Mouse (Mus musculus): ENCODE results near the gene Rab20. TPM values are rescaled to one million over a fixed set of nuclear protein-coding genes. Genes with fewer than 3 reads are reported as not detected.
"Not testable (repeated sequence)": the region's sequence is repeated elsewhere in the genome, so short reads cannot be mapped to it uniquely, and the experiment has no call there.

Rab20 gene
- polyA plus RNA-seq, 1 experiment from 2014 or later, result 13.2 TPM

DNA sequence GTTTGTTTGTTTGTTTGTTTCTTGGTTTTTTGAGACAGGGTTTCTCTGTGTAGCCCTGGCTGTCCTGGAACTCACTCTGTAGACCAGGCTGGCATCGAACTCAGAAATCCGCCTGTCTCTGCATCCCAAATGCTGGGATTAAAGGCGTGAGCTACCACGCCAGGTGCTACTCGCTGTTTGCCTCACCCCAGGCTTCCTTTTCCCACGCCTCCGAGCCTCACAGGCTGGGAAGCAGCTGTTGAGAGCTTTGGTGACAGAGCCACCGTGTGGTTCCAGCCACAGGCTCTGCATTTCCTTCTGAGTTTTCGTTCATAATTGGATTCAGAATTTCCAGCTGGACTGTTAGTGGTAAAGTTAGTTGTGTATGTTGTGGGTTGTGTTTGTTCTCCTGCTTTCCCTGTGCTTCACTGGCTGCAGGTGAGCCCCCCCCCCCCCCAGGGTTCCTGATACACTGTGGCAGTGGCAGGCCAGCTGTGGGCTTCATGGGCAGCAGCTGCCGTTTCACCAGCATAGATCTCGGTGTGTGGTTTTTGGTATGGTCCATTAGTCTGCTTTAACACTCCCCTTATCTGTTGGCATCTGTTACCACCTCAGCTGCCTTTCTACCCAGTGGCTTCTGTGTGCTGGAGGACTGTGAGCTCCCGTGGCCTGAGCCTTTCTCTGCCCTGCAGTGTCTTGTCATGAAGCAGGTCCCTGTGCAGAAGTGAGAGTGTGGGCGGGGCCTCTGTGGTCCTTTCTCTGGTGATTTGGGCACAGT is 25.1 kb upstream of the Rab20 start:
- ATAC-seq (ENCODE audit: borderline replicate concordance, extremely low read depth, low FRiP score, low TSS enrichment), result no peak
- H3K9ac ChIP-seq, result no peak overlapping the region
- no peaks in the 10 kb centered on the region for H3K9me3 ChIP-seq
- H3K4me2 ChIP-seq, result no peak overlapping the region
- peaks cover 48% of the 10 kb centered on the region for H3K36me3 ChIP-seq
- 79% methylated on average over 13 of the region's 13 CpGs for WGBS
- no peaks in the 10 kb centered on the region for H3K27me3 ChIP-seq
- no peak overlapping the region for H3K4me3 ChIP-seq
- H3K4me1 ChIP-seq, result peaks cover 14% of the 10 kb centered on the region; the same call in 1 of the 2 replicates
- H3K27ac ChIP-seq, result no peak overlapping the region

DNA sequence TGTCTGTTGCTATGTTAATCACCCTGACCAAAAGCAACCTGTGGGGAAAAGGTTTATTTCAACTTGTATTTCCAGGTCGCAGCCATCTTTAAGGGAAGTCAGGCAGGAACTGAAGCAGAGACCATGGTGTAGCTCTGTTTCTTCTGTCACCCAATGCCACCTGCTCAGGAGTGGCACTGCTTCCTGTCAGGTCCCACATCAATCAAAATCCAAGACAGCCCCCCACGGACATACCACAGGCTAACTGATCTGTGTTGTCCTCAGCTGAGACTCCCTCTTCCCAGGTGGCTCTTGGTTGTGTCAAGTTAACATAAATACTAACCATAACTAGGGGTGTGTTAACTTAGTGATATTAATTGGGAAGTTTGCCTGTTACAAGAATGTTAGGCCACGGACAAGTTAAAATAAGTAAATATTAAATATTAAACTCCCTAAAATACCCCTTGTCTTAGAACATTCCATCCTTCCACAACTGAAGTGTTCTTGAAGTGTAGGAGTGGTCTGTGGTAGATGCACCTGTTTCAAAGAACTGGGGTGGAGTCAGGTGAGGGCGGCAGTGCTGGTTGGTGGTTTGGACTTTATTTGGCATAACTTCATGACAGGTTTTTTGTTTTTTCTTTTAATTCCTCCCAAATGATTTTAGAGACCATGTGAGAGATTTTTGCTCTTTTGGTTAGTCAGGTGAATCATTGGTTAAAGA is 20.4 kb upstream of the Rab20 start:
- H3K27ac ChIP-seq, result peak overlapping the region; percentile 73
- peak overlapping the region; percentile 77 for H3K4me2 ChIP-seq
- ATAC-seq (ENCODE audit: borderline replicate concordance, extremely low read depth, low FRiP score, low TSS enrichment), result no peak
- peak overlapping the region; percentile 94 for H3K4me3 ChIP-seq
- no peaks in the 10 kb centered on the region for H3K9me3 ChIP-seq
- H3K9ac ChIP-seq, result no peak overlapping the region
- WGBS, result 58% methylated on average over 4 of the region's 4 CpGs
- H3K27me3 ChIP-seq, result no peaks in the 10 kb centered on the region; the same call in 1 of the 2 replicates
- peaks cover 24% of the 10 kb centered on the region; the same call in 1 of the 2 replicates for H3K4me1 ChIP-seq
- peaks cover 16% of the 10 kb centered on the region for H3K36me3 ChIP-seq

GRCm38 (mm10) chr8:11498281-11498680 is 19.8 kb upstream of the Rab20 start:
- no peaks in the 10 kb centered on the region; the same call in 1 of the 2 replicates for H3K27me3 ChIP-seq
- WGBS, result 54% methylated on average over 12 of the region's 12 CpGs
- peaks cover 24% of the 10 kb centered on the region; the same call in 1 of the 2 replicates for H3K4me1 ChIP-seq
- peaks cover 10% of the 10 kb centered on the region for H3K36me3 ChIP-seq
- peak overlapping the region; percentile 90 for H3K9ac ChIP-seq
- peak overlapping the region; percentile 77 for H3K4me2 ChIP-seq
- H3K4me3 ChIP-seq, result peak overlapping the region; percentile 94
- peak overlapping the region; percentile 73; the same call in 1 of the 2 replicates for H3K27ac ChIP-seq
- no peak for ATAC-seq (ENCODE audit: borderline replicate concordance, extremely low read depth, low FRiP score, low TSS enrichment)
- no peaks in the 10 kb centered on the region for H3K9me3 ChIP-seq

GRCm38 (mm10) chr8:11497017-11497990 is 18.8 kb upstream of the Rab20 start, which contains the start of gene Naxd:
TSS of gene Naxd (plus strand) at chr8:11497506.
- peak within 1 kb of the TSS; percentile 77 for H3K4me2 ChIP-seq
- H3K27ac ChIP-seq, result peak within 1 kb of the TSS; percentile 73
- H3K27me3 ChIP-seq, result no peaks in the 10 kb centered on the region; the same call in 1 of the 2 replicates
- H3K9me3 ChIP-seq, result no peaks in the 10 kb centered on the region
- WGBS, result 4% methylated on average over 68 of the region's 73 CpGs
- H3K36me3 ChIP-seq, result no peaks in the 10 kb centered on the region; the same call in 1 of the 2 replicates
- H3K4me3 ChIP-seq, result peak within 1 kb of the TSS; percentile 94
- peaks cover 24% of the 10 kb centered on the region; the same call in 1 of the 2 replicates for H3K4me1 ChIP-seq
- ATAC-seq (ENCODE audit: borderline replicate concordance, extremely low read depth, low FRiP score, low TSS enrichment), result peak; percentile 97
- peak within 1 kb of the TSS; percentile 90 for H3K9ac ChIP-seq

- H3K4me2 ChIP-seq; H3K27me3 ChIP-seq; H3K27ac ChIP-seq; H3K36me3 ChIP-seq; ATAC-seq (ENCODE audit: borderline replicate concordance, extremely low read depth, low FRiP score, low TSS enrichment); H3K4me3 ChIP-seq; H3K9ac ChIP-seq; H3K9me3 ChIP-seq; H3K4me1 ChIP-seq: not testable (repeated sequence)
- 69% methylated on average over 2 of the region's 2 CpGs for WGBS
Observed at GRCm38 (mm10) chr8:11492340-11492739, 13.8 kb upstream of the Rab20 start.

DNA sequence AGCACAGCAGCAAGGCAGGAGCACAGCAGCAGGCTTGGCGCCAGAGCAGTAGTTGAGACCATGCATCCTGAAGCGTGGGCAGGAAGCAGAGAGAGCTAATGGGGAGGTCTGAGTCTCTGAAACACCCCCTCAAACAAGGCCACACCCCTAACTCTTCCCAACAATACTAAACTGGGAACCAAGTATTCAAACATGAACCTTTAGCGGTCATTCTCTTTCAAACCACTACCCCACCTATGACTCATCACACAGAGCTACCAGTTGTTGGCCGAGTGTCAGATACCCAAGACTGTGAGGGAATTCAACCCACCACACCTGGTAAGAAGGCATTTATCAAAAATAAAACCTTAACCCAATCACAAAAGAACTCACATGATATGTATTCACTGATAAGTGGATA is 8.7 kb upstream of the Rab20 start:
- H3K9me3 ChIP-seq, result no peaks in the 10 kb centered on the region

GRCm38 (mm10) chr8:11486142-11486541 is 7.6 kb upstream of the Rab20 start:
- Histone ChIP-seq H3K4me1 (no peaks in the 10 kb centered on the region), H3K9me3 (no peaks in the 10 kb centered on the region), H3K4me2 (no peak overlapping the region), H3K9ac (no peak overlapping the region), H3K27me3 (peaks cover 16% of the 10 kb centered on the region), H3K4me3 (no peak overlapping the region), H3K36me3 (no peaks in the 10 kb centered on the region), H3K27ac (no peak overlapping the region)
- 24% methylated on average over 7 of the region's 7 CpGs for WGBS
- ATAC-seq (ENCODE audit: borderline replicate concordance, extremely low read depth, low FRiP score, low TSS enrichment), result 0 out of 2 replicates have a peak, but pooled peaks have one; percentile 43

More for the DNA sequence above, 8.7 kb upstream of the Rab20 start:
- Histone ChIP-seq H3K4me1 (no peaks in the 10 kb centered on the region), H3K27ac (no peak overlapping the region), H3K9ac (no peak overlapping the region), H3K4me2 (no peak overlapping the region), H3K36me3 (no peaks in the 10 kb centered on the region), H3K4me3 (no peak overlapping the region), H3K27me3 (peaks cover 7% of the 10 kb centered on the region; the same call in 1 of the 2 replicates)
- ATAC-seq (ENCODE audit: borderline replicate concordance, extremely low read depth, low FRiP score, low TSS enrichment), result no peak
- WGBS, result 65% methylated on average over 4 of the region's 4 CpGs

GRCm38 (mm10) chr8:11482537-11482936 is 4.0 kb upstream of the Rab20 start:
- H3K4me3 ChIP-seq, result no peak overlapping the region
- no peak overlapping the region for H3K4me2 ChIP-seq
- no peaks in the 10 kb centered on the region for H3K9me3 ChIP-seq
- no peak for ATAC-seq (ENCODE audit: borderline replicate concordance, extremely low read depth, low FRiP score, low TSS enrichment)
- no peaks in the 10 kb centered on the region for H3K36me3 ChIP-seq
- peaks cover 41% of the 10 kb centered on the region for H3K27me3 ChIP-seq
- no peak overlapping the region for H3K9ac ChIP-seq
- peaks cover 13% of the 10 kb centered on the region for H3K4me1 ChIP-seq
- H3K27ac ChIP-seq, result no peak overlapping the region
- WGBS, result 59% methylated on average over 3 of the region's 3 CpGs

GRCm38 (mm10) chr8:11481876-11482275 is 3.4 kb upstream of the Rab20 start:
- peaks cover 41% of the 10 kb centered on the region for H3K27me3 ChIP-seq
- no peak for ATAC-seq (ENCODE audit: borderline replicate concordance, extremely low read depth, low FRiP score, low TSS enrichment)
- H3K27ac ChIP-seq, result no peak overlapping the region
- no peaks in the 10 kb centered on the region for H3K36me3 ChIP-seq
- no peak overlapping the region for H3K4me3 ChIP-seq
- peaks cover 15% of the 10 kb centered on the region for H3K4me1 ChIP-seq
- H3K4me2 ChIP-seq, result no peak overlapping the region
- H3K9ac ChIP-seq, result no peak overlapping the region
- no peaks in the 10 kb centered on the region for H3K9me3 ChIP-seq
- 65% methylated on average over 3 of the region's 3 CpGs for WGBS

GRCm38 (mm10) chr8:11479591-11479990 is 1.1 kb upstream of the Rab20 start:
- Histone ChIP-seq H3K4me2 (peak overlapping the region; percentile 99), H3K4me1 (peaks cover 29% of the 10 kb centered on the region), H3K36me3 (no peaks in the 10 kb centered on the region), H3K9me3 (no peaks in the 10 kb centered on the region), H3K9ac (no peak overlapping the region), H3K4me3 (peak overlapping the region; percentile 70; the same call in 1 of the 2 replicates), H3K27ac (no peak overlapping the region), H3K27me3 (peaks cover 52% of the 10 kb centered on the region)
- WGBS, result 16% methylated on average over 14 of the region's 14 CpGs
- ATAC-seq (ENCODE audit: borderline replicate concordance, extremely low read depth, low FRiP score, low TSS enrichment), result no peak

Measured in lung, embryonic 15.5 days (tissue).